Mouse (Mus musculus): ENCODE data around the gene Haus6.

The Haus6 gene

GRCm38 (mm10) chr4:86575283-86575983, 36.4 kb downstream of the Haus6 start, which contains the start of gene Rraga:
Gene Rraga (plus strand): TSS chr4:86575668.
- DNase-seq (ENCODE audit: low read depth in 2 of 2, low spot score in 2 of 2) = peak; percentile 91 to 93

GRCm38 (mm10) chr4:86574939-86575282, 36.9 kb downstream of the Haus6 start:
- no peak for DNase-seq (ENCODE audit: low read depth in 2 of 2, low spot score in 2 of 2)

GRCm38 (mm10) chr4:86561061-86561460, 50.8 kb downstream of the Haus6 start:
- no peak for DNase-seq (ENCODE audit: low read depth in 2 of 2, low spot score in 2 of 2)

- DNase-seq (ENCODE audit: low read depth in 2 of 2, low spot score in 2 of 2) = no peak
These were observed 52.8 kb downstream of the Haus6 start for GRCm38 (mm10) chr4:86559006-86559405.

GRCm38 (mm10) chr4:86558228-86558627, 53.6 kb downstream of the Haus6 start, which contains the start of gene Saxo1:
Gene Saxo1 (minus strand): TSS chr4:86558328.
- DNase-seq (ENCODE audit: low read depth in 2 of 2, low spot score in 2 of 2) = no peak

- DNase-seq (ENCODE audit: low read depth in 2 of 2, low spot score in 2 of 2) = no peak
These were observed 54.5 kb downstream of the Haus6 start for GRCm38 (mm10) chr4:86557371-86557770.

GRCm38 (mm10) chr4:86555035-86555707, 56.7 kb downstream of the Haus6 start:
- no peak for DNase-seq (ENCODE audit: low read depth in 2 of 2, low spot score in 2 of 2)

GRCm38 (mm10) chr4:86548332-86548731, 63.5 kb downstream of the Haus6 start:
- DNase-seq (ENCODE audit: low read depth in 2 of 2, low spot score in 2 of 2) = no peak

- no peak for DNase-seq (ENCODE audit: low read depth in 2 of 2, low spot score in 2 of 2)
These were observed 66.2 kb downstream of the Haus6 start for GRCm38 (mm10) chr4:86545615-86546014.

- no peak for DNase-seq (ENCODE audit: low read depth in 2 of 2, low spot score in 2 of 2)
These were observed 67.9 kb downstream of the Haus6 start for GRCm38 (mm10) chr4:86543999-86544398.

- DNase-seq (ENCODE audit: low read depth in 2 of 2, low spot score in 2 of 2) = no peak
These were observed 70.3 kb downstream of the Haus6 start for GRCm38 (mm10) chr4:86541573-86541972.

- no peak for DNase-seq (ENCODE audit: low read depth in 2 of 2, low spot score in 2 of 2)
These were observed 72.9 kb downstream of the Haus6 start for GRCm38 (mm10) chr4:86538936-86539335.

- DNase-seq (ENCODE audit: low read depth in 2 of 2, low spot score in 2 of 2) = peak in 1 of 2 experiments; percentile 35
These were observed 73.9 kb downstream of the Haus6 start for GRCm38 (mm10) chr4:86537972-86538371.

GRCm38 (mm10) chr4:86534091-86534481, 77.8 kb downstream of the Haus6 start:
- no peak for DNase-seq (ENCODE audit: low read depth in 2 of 2, low spot score in 2 of 2)

GRCm38 (mm10) chr4:86533406-86534090, 78.3 kb downstream of the Haus6 start:
- no peak for DNase-seq (ENCODE audit: low read depth in 2 of 2, low spot score in 2 of 2)

GRCm38 (mm10) chr4:86529161-86529560, 82.7 kb downstream of the Haus6 start:
- no peak for DNase-seq (ENCODE audit: low read depth in 2 of 2, low spot score in 2 of 2)
